Mouse (Mus musculus) testis, adult 2 months (tissue): ENCODE data around the gene Pfkfb2.

Source experiments
- CTCF ChIP-seq: fragments of 200-500 bp; IDR thresholded peaks from 2 replicates; pipeline ENCODE4 v1.5.1; 2012; ENCODE audit warnings: low read depth, mild to moderate bottlenecking, inconsistent platforms, low read length, moderate library complexity; ENCODE audit not compliant: control insufficient read depth, insufficient read depth, insufficient replicate concordance
- POLR2A ChIP-seq: fragments of 200-500 bp; IDR thresholded peaks from 2 replicates; pipeline ENCODE4 v1.6.1; 2012; ENCODE audit warnings: low read depth, mild to moderate bottlenecking, inconsistent platforms, low read length, moderate library complexity; ENCODE audit not compliant: control insufficient read depth

DNA sequence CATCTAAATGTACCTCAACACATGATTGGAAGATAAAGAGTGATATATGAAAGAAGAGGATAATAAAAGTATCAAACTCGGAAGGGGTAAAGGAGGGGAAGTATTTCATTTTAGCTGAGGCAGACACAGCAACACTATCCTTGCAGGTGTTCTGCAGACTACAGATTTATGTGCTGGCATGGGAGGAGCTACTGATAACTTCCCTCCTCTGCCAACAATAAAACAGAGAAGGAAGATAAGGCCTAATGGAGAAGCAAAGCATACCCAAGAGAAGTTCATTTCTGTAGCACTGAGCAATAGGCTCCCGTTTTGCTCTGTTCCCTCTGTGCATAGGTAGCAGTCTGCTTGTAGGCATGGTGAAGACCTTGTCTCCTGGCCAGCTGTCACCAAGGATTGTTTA, 48.0 kb downstream of the Pfkfb2 start:
- TF ChIP-seq POLR2A (no peak), CTCF (no peak)
